In the genomic region with DNA sequence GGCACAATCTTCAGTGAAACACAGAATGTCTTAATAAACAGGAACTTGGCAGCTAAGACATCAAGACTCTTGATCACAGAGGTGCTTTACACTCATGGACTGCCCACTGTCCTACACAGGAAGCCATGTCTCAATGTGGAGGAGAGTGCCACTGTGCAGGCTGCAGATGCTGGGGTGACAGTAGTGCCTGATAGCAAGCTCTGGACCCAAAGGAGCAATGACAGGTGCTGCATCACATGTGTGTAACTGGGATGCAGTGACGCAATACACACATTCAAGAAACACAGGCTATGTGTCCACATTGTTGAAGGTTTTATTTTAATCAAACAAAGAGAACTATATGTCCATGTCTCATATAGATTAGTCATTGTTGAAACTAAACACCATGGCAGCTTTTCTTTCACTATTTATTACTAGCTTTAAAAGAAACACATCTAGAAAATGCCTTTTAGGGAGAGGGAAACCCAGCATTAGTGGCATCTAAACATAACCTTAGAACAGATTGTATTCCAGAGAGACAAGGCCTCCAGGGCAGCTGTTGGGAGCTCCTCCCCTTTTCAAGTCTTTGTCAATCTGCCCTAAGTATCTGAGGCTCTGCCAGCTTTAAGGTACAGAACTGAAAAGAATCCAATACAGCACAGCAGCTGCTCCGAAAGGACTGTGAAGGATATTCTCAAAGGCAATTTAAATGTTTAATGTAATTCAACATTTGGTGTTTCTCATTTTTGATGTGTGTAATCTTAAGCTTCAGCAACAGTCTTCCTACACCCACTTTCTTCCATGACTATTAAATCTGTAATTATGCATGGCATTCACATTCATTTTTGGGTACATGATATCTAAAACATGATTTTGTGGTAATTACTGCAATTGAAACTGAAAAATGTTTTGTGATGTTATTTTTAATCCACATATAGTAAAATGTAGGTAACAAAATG, we compare ENCODE assay signal across 11 mouse cellular contexts.
DNase-seq lines count a peak whose midpoint lies in the region; TF ChIP-seq lines count a peak whose summit lies in the region.
"Had no signal": no experiment of that assay in that cellular context is flagged by ENCODE, and none has a peak within 500 bp of the region (broad histone marks: within the 10 kb centered on the region; RNA-seq: fewer than 3 reads in every experiment).

No protein-coding gene starts in this region.

- 0 out of 2 replicates have a peak overlapping the region, but pooled peaks have one; percentile 16 for H3K27ac ChIP-seq in olfactory bulb, adult 2 months (ENCODE audit: insufficient read depth, low read depth, low read length)
- H3K27ac ChIP-seq: heart, adult 2 months; kidney, postnatal 0 days; limb, embryonic 15.5 days had no signal

- peaks cover 7% of the 10 kb centered on the region for H3K4me1 ChIP-seq in olfactory bulb, adult 2 months (ENCODE audit: control insufficient read depth, insufficient read depth, low read length)
- H3K4me1 ChIP-seq: limb, embryonic 15.5 days had no signal

- peak; percentile 27 to 50 for DNase-seq in layer of hippocampus, adult 18-20 months (ENCODE audit: low spot score in 2 of 2)
- no peak for DNase-seq in layer of hippocampus, postnatal 25 days (ENCODE audit: extremely low spot score in 1 of 2, low spot score in 1 of 2)
- DNase-seq in right cerebral cortex, adult 18-20 months: peak; percentile 21
- no peak for DNase-seq in right cerebral cortex, postnatal 36 days (ENCODE audit: low spot score in 2 of 2)
- peak; percentile 36 for DNase-seq in layer of hippocampus, adult 9-11 months
- DNase-seq in ovary, postnatal 14 days (ENCODE audit: low spot score): no peak
- DNase-seq in spleen, postnatal 36 days (ENCODE audit: low spot score in 2 of 2): no peak
- DNase-seq: heart, adult 2 months had no signal

- TF ChIP-seq CTCF in olfactory bulb, adult 2 months (IDR thresholded peaks at IDR 0.05; ENCODE audit: insufficient read depth, low read depth, low read length): no peak

- no peak overlapping the region for H3K4me3 ChIP-seq in olfactory bulb, adult 2 months (ENCODE audit: insufficient read depth, low read depth, low read length)
- H3K4me3 ChIP-seq: heart, adult 2 months; limb, embryonic 15.5 days had no signal

- TF ChIP-seq POLR2A in olfactory bulb, adult 2 months (IDR thresholded peaks at IDR 0.05; ENCODE audit: insufficient read depth, low read depth, low read length): no peak

- 49% methylated on average over 2 of the region's 2 CpGs for WGBS in olfactory bulb, adult 2 months

Comparison
In these comparisons a context has a peak if more than half of its experiments do, and no peak if none do; other contexts are left out.
1. DNase-seq: peak in layer of hippocampus, adult 18-20 months (2 of 2), right cerebral cortex, adult 18-20 months (single experiment) and layer of hippocampus, adult 9-11 months (single experiment); none in layer of hippocampus, postnatal 25 days (0 of 2), right cerebral cortex, postnatal 36 days (0 of 2), ovary, postnatal 14 days (single experiment) and spleen, postnatal 36 days (0 of 2).